Mouse (Mus musculus): ENCODE data around the gene Rap1gap2.

- TF ChIP-seq GATA1 (IDR thresholded peaks at IDR 0.05; ENCODE audit: low read depth, low read length) = no peak
- TF ChIP-seq GABPA (IDR thresholded peaks at IDR 0.05; ENCODE audit: low read depth, low read length) = no peak
- TF ChIP-seq CTCF (IDR thresholded peaks at IDR 0.05 in 2 of 3, conservative IDR thresholded peaks at IDR 0.05 in 1 of 3; ENCODE audit: control insufficient read depth in 1 of 3, insufficient read depth in 1 of 3, low read depth in 2 of 3, low read length in 3 of 3, poor library complexity in 1 of 3, severe bottlenecking in 1 of 3) = no peak
- TF ChIP-seq MAZ (IDR thresholded peaks at IDR 0.05; ENCODE audit: low read depth, low read length) = no peak
- TF ChIP-seq POLR2A (IDR thresholded peaks at IDR 0.05; ENCODE audit: control insufficient read depth in 1 of 2, insufficient read depth in 1 of 2, low read depth in 1 of 2, low read length in 2 of 2, poor library complexity in 1 of 2) = no peak
- TF ChIP-seq ZNF384 (IDR thresholded peaks at IDR 0.05; ENCODE audit: low read depth, low read length) = no peak
- TF ChIP-seq CHD1 (IDR thresholded peaks at IDR 0.05; ENCODE audit: low read depth, low read length) = no peak
- TF ChIP-seq E2F4 (IDR thresholded peaks at IDR 0.05; ENCODE audit: borderline replicate concordance, low read depth, low read length) = no peak
- TF ChIP-seq HCFC1 (IDR thresholded peaks at IDR 0.05; ENCODE audit: low read depth, low read length) = no peak
Observed at GRCm38 (mm10) chr11:74619956-74620300, 9.2 kb upstream of the Rap1gap2 start.
